Mouse (Mus musculus) spleen, postnatal 4 days (tissue): Measurements from ENCODE around the gene Hoxc8.

Experiments used
- DNase-seq, 2 experiments: peaks; one replicate each; pipeline ENCODE4 v3.0.0; 2022; ENCODE audit warnings: low spot score in 2 of 2

Hoxc8 gene

DNA sequence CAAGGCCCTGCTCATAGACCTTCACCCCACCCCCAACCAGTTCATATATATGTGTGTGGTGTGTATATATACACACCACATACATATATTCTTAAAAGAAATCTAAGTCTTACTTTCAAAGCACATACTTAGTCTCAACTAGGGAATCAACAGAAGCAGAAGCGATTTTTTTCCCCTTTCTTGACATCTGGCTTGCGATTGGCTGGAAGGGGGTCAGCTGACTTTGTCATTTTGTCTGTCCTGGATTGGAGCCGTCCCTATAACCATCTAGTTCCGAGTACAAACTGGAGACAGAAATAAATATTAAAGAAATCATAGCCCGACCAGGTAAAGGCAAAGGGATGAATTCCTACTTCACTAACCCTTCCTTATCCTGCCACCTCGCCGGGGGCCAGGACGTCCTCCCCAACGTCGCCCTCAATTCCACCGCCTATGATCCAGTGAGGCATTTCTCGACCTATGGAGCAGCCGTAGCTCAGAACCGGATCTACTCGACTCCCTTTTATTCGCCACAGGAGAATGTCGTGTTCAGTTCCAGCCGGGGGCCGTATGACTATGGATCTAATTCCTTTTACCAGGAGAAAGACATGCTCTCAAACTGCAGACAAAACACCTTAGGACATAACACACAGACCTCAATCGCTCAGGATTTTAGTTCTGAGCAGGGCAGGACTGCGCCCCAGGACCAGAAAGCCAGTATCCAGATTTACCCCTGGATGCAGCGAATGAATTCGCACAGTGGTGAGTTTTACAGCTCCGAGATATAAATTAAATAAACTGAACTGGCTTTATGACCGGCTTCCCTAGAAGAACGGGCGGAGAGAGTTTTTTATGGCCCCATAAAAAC lies 19.1 kb downstream of the Hoxc8 start:
- DNase-seq: no peak

DNA sequence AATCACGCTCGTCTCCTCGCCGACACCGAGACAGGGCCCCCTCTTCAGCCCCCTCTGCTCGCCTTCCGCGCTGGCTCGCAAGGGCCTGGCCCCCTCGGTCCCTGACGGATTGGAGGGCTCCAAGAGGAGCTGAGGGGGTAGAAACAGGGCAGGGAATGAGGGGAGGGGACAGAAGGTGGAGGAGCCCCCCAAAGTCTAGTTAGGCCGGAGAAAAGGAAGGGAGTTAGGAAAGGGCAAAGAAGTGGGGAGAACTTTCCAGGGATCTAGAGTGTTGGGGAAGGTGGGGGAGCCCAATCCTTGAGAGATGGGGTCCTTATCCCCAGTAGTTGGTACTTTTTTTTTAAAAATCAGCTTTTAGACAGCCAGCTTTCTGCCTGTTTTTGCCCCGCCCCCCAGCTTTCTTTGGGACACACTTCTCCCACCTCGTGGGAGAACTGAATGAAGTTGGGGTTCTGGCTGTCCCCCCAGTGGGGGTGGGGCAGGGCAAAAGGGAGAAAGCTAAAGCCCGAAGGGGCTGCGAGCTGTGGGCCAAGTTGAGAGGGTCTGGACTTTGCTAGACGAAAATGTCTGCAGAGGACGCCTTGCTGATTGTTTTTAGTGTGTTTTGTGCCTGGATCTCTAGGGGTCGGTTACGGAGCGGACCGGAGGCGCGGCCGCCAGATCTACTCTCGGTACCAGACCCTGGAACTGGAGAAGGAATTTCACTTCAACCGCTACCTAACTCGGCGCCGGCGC lies 19.9 kb downstream of the Hoxc8 start:
- no peak for DNase-seq

DNA sequence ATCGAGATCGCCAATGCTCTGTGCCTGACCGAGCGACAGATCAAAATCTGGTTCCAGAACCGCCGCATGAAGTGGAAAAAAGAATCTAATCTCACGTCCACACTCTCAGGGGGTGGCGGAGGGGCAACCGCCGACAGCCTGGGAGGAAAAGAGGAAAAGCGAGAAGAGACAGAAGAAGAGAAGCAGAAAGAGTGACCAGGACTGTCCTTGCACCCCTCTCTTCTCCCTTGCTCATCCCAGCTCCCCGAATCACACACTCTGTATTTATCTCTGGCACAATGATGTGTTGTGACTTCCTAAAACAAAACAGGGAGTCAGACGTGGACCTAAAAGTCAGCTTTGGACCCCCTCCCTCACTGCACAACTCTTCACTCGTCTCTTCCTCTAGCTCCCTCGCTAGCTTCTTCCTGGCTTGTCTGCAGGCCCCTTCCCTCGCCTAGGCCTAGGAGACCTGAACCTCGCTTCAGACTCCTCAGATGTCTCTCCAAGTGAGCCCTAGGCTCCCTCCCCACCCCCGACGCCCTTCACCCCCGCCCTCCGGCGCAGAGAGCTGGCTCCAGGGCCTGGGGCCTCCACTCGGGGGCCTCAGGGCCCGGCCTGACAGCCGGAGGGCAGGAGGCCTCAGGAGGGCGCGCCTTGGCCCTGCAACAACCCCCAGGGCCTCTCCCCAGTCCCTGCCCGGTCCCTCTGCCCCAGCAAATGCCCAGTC lies 20.6 kb downstream of the Hoxc8 start:
- no peak for DNase-seq

DNA sequence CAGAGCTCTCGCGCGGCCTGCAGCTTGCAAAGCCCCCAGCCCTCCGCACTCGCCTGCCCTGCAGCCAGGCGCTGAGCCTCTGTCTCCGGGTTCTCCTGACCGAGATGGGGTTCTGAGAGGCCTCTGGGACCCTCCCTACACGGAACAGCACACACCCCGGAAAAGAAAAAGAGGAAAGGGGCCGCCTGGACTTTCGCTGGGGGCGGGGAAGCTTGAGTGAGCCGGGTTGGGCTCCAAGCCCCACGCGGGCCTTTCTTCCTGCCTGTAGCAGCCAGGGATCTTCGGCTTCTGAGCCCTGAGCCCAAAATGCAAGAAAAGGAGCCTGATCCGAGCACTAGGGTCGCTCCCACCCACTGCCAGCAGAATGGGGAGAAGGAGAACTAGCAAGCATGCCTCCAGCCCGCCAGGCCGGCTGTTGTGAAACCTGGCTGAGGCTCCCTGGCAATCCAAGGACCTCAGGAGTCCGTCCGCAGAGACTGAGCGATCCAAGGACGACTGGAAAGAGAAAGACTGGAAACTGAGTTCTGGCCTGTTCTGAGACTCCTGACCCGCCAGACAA lies 21.6 kb downstream of the Hoxc8 start:
- DNase-seq: no peak

DNA sequence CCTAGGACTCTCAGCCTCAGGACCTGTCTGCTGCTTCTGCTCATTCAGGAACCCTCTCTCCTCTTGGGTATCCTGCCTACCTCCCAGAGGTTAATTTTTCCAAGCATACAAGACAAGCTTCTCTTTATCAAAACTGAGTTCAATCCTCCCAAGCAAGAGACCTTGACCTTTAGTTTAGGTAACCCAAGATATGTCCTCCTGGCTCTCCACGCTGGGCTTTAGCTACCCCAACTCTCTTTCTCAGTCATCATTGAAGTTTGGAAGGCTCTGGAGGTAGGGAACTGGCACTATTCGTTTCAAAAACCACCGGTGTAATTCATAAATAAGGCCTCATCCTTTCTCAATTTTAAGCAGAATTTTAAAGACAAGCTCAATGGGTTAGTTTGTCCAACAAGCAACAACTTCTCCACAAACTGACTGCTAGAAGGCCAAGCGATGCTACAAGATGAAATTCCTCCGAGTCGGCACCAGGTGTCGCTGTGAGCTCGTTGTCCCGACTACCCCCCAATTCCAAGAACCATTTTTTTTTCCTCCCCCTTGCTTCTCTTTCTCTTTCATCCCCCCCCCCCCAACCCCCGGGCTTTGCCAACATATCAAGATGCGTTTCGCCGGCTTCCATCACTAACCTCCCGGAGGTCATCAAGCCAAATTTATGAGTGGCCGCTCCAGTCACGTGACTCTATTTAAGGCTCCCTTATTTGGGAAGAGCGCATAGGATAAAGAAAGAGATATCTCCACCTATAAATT lies 23.0 kb downstream of the Hoxc8 start:
- DNase-seq: no peak

DNA sequence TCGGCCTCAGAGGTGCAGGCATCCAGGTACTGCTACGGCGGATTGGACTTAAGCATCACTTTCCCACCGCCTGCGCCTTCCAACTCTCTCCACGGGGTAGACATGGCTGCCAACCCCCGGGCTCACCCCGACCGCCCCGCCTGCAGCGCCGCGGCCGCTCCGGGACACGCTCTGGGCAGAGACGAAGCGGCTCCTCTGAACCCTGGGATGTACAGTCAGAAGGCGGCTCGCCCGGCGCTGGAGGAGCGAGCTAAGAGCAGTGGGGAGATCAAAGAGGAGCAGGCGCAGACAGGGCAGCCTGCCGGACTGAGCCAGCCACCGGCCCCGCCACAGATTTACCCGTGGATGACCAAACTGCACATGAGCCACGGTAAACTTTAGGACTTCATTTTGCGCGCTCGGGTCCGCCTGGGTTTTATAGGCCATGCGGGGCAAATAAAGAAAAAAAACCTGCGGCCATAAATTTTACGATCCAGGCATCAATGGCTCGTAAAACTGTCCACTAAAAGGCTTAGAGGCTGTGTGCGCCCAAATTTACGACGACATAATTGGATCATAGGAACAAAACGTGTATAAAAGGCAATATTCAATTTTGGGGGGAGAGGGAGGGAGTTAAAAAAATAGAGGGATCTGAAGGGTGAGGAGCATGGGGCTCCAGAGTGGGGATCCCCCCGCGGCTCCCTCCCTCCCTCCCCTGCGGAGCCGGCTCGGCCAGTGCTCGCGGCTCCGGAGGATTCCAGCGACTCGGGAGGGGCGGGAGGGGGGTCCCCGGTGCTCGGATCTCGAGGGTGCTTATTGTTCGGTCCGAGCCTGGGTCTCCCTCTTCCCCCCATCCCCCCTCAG lies 24.0 kb downstream of the Hoxc8 start:
- DNase-seq: no peak

DNA sequence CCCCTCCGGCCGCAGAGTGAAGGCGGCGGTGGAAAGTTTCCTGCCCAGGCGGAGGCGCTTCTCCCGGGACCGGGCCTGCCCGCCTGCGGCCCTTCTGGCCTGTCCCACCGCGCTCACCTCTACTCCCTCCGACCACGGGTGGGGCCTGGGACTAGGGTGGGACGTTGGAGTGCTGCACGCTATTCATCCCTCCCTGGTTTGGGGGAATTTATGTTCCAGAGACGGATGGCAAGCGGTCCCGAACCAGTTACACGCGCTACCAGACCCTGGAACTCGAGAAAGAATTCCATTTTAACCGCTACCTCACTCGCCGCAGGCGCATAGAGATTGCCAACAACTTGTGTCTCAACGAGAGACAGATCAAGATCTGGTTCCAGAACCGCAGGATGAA lies 24.6 kb downstream of the Hoxc8 start:
- no peak for DNase-seq

DNA sequence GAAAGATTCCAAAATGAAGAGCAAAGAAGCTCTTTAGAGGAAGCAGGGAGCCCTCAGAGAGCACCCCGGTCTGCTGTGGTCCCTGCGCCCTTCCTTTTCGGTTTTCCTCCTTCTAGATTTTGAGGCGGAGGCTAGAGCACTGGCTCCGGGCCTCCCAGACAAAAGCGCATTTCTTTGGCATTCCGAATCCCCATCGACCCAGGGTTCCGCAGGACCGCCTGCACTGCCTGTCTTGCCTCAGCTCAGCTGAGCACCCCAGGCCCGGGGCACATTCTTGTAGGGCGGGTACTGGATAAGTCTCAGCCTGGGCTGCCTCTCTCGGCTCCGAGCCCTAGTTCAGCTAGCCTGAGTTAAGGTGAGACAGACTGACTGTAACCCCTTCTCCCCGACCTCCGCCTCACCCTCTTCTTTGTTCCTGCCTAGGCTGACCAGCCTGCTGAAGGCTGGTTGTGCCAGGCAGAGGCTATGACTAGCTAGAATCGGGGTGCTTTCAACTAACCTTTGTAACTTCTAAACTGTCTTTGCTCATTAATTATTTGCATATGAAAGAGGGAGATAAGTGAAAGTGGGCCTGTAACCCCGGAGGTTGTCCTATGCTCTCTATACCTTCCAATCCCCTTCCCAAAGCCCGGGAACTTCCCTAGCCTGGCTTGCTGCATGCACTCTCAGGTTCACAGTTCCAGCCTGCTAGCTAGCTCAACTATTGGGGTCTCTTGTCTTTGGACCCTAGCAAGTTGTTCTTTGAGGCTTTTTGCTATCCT lies 25.2 kb downstream of the Hoxc8 start:
- no peak for DNase-seq

DNA sequence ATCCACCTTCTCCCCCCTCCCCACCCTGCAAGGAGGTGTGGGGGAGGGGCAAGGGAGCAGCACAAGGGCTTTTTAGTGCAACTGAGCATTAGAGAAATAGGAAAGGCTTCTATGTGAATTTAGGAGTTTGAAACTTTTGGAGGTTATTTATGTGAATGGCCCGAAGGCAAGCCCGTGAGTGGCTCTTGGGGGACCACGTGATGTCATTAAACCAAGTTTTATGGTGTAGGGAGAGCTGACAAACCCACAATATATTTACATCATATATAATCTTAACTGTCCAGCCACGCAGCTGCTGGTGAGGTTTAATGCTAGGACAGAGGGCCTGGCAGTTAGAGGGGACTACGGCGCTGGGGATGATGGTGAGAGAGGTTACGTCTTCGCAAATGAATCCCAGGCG lies 28.2 kb downstream of the Hoxc8 start, which contains the start of gene Hoxc4:
TSS of gene Hoxc4 (plus strand) at position 299 of the 400 bp plus-strand sequence.
- DNase-seq: no peak

DNA sequence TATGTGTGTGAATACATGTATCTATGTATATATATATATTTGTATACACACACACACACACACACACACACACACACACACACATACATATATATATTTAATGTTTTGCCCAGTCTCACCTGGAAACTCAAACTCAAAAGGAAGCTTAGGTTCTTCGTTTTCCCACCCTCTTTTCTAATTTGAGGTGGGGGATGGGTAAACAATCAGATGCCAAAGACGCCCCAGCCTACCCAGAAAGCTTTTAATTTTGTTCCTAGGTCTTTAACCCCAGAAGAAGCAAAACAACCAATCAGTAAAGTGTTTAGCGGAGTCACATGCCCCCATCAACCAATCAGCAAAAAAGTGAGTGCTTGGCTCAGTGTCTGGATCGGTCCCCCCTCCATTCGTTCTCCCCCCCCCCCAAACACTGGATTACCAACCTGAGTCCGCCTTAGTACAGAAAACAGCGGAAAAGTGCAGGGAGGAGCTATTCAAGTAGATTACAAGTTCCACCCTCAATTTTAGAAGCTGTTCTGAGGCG lies 30.6 kb downstream of the Hoxc8 start:
- no peak for DNase-seq

DNA sequence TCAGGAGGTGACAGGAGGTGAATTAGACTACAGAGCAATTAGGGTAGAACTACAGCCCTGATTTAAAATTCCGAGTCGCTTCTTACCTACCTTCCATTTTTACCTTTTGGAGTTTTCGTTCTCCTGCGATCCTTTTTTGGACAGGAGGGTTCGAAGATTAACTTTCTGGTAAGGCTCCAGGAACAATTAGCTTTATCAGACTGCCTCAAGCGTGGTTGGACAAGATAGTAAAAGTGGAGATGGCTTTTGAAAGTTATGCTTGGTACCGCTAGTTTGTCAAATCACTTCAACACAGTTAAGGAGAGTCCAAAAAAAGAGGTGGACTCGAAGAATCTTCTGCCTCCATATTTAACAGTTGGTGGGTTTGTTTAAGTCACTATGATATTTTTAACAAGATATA lies 31.1 kb downstream of the Hoxc8 start:
- no peak for DNase-seq

DNA sequence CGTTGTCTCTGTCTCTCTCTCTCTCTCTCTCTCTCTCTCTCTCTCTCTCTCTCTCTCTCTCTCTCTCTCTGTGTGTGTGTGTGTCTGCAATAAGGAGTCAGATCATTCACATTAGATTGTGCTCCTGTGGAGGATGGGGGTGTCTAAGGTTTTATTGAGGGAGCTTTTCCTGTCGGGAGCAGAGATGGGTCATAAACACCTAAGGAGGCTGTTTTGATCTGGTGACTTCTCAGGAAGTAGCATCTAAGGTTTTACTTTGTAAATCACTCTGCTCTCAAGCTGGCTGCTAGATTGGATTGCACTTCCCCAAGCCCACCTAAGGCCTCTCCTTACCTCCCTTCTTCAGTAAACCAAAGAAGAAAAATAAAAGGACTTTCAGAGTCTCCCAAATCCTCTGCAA lies 33.7 kb downstream of the Hoxc8 start:
- DNase-seq: no peak

DNA sequence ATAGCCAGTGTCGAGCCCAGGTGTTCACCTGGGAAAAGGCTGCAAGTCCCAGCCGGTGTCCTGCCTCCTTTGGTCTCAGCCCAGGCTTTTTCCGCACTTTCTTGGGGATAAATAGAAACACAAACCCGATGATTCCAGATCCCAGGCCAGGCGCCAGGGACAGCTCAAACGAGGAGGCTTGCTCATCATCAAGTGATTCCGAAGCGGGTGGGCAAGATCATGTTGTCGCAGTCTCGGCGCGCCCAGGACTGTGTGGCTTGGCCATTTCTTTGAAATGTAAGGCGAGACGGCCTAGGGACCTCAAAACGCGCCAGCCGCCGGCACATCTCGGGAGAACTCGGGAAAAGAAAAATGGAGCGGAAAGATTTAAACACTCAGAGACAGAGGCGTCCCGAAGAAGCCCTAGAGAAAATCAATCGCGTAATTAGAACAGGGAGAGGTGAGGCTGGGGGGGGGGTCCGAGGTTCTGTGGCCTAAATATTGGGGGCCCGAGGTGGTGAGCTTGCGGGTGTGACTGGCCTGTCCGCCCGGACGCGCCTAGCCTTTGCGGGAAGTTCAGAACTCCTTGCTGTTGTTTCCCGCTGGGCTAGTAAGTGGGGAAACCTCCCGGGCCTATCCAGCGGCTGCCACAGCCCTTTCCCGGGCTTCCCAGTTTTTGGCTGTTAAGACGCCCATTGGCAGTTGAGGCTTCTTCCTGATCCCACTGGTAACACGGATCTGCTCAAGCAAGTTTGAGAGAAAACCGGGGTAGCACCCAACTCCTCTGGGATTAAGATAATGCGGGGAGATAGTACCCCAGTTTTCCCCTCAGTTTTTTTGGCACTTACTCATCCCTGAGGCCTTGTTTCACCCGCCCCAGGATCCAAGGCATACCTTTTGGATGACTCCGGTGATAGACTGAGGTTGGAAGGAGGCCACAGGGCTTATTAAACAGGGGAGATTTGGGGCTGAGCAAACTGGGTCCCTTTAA lies 37.1 kb downstream of the Hoxc8 start:
- no peak for DNase-seq

DNA sequence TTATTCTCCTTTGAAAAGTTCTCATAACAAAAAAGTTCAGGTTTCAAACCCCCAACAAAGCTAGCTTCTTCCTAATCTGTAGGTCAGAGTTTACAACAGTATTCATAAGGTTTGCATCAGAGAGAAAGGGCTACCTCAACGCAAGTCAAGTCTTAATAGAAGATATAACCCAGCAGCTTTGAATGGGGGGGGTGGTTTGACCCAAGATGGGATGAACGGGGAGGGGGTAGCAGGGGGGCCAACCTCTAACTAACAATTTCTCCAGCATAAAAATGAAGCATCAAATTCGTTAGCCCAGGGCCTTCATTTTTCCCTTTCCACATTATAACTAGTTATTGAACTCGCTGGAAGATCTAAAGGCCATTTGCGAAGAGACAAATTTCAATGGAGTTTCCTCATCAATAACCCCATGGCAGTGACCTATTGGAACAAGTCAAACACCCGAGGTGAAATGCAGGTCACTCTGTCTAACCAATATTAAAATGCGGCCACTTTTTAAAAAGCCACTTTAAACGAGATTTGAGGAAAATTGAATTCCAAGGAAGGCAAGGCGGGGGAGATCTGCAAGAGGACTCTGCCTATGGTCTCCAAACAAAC lies 38.6 kb downstream of the Hoxc8 start:
- no peak for DNase-seq

DNA sequence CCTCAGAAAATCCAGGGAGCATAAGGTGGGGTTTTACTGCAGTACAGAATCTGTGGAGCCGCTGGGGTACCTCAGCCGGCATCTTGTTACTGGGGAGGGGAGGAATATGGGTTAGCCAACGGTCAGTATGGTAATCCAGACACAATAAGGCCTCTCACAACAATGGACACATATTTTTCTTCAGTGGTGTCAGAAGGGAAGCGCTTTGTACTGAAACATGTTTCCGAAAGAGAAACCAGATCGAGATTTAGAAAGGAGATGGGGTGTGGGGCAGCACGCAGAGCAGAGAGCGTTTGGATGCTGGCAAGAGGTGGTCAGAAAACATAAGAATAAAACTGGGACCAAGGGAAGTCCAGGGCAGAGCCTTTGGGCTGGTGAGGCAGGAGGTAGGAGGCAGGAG lies 39.7 kb downstream of the Hoxc8 start:
- DNase-seq: no peak

DNA sequence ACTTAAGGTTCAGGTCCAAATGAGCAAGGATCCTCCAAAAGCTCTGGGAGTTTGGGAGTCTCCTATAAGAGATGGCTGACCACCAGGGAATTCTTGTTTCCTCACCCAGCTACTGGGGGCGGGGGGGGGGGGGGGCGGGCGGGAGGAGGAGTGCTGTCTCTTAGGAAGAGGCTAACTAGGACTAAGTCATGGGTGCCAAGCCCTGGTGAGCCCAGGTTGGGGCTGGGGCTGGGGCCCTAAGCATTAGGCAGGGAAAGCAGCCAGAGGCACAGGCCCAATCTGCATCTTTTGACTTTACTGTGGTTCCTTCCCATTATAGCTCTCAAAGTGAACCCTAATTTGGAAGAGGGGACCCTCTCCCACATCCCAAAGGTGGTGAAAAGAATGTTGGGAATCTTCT lies 41.8 kb downstream of the Hoxc8 start:
- no peak for DNase-seq

DNA sequence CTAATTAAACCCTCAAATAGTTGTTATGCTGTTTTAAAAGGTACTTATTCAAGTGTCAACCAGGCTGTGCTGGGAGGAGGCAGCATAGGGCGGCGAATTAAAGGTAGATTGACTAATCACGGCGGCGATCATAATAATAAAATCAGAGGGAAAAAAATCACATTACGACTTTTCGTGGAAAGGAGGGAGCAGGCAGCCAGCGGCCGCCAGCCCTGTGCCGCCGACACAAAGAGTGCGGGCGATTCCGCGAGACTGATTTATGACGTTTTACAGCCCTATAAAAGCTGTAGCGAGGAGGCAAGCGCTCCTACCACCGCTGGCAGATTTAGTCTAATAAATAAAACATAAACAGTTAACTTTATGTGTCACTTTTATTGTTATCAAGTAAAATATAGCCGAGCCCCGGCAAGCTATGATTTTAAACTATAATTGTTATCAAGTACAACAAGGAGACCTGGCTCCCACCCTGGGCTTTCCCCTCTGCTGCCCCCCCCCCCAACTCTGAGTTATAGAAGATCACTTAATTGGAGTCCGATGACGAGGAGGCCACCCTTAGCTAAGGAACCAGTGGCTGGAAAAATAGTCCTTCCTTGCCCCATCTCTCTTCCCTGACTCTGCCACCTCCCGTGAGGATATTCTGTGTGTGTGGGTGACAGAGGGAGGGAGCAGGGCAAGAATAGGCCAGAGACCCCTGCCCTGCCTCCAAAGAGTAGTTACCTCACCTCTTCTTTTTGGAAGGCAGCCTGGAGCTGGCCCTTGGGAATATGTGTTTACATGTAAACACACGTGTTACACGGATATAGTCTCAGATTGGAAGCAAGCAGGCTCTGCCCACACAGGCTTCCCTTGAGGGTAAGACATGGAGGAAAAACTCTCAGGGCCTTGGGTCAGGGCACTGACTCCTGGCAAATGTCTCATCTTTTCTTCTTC lies 42.5 kb downstream of the Hoxc8 start:
- DNase-seq: no peak
